Mouse (Mus musculus) layer of hippocampus, postnatal 36 days (tissue): ENCODE measurements around the gene Gm12695. TPM values are rescaled to one million over a fixed set of nuclear protein-coding genes. Genes with fewer than 3 reads are reported as not detected.

Experiments used
- DNase-seq, 2 experiments: peaks; one replicate each; pipeline ENCODE4 v3.0.0; 2022
- total RNA-seq, 2 experiments: library from RNA; stranded (reverse); gene quantifications; 2 replicates each; pipeline ENCODE4 v1.2.3; 2021

Gene Gm12695
- not detected for total RNA-seq

DNA sequence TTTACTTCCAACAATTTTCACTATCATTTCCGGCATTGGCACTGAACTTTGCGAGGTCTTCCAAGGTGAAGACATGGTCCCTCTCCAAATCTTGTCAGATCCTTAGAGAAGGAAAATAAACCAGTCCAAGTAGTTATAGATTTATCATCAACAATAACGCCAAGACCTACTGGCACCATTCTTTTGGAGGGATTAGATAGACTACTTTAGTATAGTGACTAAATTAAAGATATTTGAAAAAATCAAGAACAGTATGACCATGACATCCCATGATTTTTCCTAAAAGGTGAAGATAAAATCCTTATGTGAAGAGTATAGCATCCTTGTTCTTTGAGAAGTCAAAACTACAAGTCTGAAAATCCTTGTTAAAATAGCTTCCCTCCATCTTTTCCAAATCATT lies at the start of gene Gm12695:
Gm12695 (minus strand) TSS at position 101 of the 400 bp plus-strand sequence.
- no peak for DNase-seq

DNA sequence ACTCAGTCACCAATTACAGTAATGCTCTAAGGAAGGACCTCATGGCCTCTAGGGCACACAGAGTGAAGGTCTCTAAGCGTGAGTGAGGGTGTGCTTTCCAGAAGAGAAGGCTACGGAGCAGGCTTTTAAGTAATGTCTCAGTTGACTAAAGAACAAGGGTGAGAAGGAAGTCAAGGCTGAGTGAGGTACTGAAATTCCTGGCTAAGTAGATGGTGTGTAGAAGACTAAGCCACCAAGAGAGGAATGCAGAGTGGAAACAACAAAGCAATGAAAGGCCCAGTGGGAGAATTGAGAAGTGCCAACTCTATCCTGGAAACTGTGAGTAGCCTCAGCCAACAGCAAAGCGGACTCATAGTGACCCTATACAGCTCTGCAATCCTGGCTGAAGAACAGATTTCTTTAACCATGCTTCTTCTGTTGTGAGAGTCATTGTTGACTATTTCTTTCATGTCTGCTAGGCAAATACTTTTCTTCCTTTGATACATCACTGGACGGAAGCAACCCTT lies 40.6 kb upstream of the Gm12695 start:
- no peak for DNase-seq

DNA sequence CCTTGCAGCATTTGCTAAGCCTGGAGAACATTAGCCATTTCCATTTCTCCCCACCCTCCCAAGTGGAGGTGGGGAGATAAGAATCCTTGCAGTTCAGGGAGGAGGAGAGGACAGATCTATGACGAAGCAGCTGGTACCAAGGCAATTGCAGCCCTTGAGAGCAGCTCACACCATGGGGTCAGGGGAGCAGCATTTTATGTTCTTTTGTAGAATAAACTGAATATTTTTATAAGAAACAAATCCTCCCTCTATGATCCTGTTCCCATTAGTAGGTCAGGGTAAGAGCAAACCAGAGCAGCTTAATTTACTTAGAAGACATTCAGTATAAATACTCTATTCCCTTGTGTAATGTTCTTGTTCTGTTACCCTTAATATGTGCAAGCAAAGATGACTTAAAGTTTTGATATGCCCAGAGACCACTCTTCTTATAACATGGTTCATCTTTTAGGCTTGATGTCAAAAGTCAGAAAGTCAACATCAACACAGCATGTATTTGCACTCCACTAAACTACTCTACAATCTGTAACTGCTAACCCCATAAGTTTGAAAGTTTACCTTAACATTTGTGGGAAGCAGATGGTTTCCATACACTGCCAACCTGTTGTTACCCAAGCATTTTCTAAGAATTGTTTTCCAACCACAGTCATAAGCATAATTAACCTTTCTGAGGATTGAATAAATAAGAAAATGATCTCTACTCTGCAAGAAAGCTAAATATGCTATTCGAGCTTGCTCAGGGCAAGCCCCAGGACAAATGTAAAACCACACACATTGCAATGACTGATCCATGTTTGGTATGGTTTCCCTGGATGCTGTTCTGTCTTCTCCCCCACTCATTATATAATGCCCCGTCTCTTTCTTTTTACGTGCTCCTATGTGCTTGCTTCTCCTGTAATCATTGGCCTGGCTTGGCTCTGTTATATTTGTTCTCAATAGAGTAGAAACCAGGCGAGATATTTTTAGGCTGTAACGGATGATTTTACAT lies 22.1 kb upstream of the Gm12695 start:
- DNase-seq, result no peak

DNA sequence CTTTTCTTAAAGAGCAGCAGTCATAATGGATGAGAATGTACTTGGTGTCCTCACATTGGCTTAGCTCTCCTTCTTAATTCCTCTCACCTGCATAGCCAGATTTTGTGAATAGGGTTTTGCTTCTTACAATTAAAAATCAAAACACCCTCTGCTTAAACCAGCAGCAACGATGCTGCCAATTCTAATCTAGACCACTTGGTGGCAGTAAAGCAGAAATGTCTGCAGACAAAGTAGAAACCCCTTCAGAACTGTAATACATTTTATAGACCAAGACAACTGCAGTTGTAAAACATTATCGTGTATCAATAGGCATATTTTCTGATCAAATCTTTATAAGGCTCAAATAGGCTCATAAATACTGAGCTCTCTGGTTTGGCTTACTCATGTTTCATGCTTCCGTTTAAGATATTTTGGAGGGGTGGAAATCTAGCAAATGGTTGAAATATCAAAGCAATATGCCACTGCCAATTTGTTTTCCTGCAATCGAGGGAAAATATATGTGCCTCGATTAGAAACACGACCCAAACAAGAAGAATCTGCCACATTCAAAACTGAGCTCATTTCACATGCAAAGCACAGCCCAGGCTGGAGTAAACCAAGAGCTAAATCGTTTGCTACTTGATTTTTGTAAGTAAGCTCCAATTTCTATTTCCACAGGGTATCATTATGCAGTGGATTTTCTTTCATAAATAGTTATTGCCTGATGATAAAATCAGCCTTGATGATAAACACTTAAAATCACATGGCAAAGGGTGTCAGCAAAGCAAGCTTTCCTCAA lies 14.6 kb upstream of the Gm12695 start:
- DNase-seq, result peak in 1 of 2 experiments; percentile 34

DNA sequence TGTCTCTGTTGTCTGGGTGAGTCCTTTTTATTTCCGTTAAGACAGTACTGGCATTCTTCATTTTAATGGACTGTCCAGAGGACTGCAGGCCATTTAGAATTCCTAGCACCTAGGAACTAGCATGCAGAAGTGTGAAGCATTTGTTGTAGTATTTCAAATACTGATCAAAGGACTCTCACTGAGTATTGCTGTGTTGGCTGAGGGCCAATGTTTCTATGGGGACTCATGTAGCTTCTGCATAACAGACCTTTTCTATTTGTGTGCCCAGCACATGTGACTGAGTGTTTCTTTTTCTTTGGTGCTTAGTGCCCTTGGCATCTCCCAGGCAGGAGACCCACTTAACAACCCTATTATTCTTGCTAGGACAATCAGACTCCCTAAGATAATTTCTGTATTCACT lies 12.6 kb upstream of the Gm12695 start:
- DNase-seq, result no peak

DNA sequence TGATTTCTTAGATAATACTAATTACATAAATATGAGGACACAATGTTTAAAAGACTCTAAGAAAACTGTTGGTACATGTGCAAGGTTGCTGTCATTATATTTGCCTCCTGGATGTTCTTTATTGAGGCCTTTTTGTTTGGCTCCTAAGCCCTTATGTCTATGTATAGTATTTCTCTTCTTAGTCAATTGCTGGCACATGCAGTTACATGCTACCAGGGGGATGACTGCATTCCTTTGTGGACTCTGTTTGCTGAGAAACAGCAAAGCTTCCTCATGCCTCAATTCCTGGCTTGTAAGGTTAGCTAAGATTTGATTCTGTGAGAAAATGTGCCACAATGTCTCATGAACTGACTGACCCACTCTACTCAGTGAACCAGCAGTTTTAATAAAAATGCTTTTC lies 6.3 kb upstream of the Gm12695 start:
- DNase-seq, result no peak

DNA sequence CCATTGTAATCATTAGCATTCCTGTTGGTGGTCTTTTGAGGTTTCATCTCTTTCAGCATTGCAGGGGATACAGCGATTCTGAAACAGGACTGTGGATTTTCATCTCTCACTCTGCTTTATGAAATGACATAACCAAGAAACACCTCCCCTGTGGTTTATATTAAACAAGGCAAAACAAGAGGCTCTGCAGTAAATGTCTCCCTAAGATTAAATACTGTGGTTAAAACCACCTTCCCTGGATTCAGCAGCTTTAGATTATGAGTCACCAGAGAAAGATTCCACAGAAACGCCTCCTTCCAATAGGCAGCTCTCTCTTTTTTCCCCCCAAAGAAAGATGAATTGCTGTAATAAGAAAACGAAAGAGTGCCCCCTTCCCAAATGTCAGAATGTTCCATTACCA lies 4.9 kb upstream of the Gm12695 start:
- DNase-seq, result no peak

DNA sequence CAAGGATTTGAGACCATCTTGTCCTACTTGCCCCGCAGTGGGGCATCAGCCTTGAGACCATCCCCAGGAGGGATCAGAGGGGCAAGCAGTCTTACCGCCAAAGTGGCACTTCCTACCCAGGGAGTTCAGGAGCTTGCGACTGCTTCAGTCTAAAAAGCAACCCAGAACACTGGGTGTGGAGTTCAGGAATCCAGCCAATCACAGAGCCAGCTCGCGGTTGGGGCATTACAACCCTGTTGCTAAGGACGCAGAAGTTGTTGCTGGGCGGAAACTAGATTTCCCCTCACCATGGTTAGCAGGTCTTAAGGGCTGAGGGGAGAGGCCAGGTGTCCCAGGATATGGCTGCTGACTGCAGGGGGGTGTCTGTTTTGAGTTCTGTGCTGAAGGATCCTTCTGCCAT lies 1.6 kb upstream of the Gm12695 start:
- DNase-seq, result no peak

DNA sequence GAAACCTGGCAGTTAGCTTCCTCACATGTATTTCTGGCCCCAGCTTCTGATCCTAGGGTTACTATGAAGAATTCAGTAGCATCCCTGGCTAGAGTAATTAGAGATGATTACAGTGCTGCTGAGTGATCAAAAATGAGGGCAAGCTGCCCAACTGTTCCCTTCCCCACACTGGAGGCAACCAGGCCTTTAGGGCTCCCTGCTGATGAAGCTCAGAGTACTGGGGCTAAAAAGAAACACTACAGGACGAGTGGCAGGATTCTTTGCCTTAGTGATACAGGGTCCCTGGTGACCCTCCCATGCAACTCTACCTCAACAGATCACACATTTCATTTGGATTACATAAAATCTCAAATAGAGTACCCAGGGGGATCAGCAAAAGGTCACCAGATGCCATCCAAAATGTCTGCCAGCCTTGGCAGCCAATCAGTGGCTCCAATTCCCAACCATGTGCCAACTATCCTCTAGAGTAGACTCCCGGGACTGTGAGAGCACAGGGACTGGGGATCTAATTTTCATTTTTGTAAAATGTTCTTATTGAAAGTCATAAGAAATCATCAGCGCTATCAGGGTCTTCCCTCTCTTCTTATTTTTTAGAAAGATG lies 11.9 kb downstream of the Gm12695 start:
- DNase-seq, result no peak

DNA sequence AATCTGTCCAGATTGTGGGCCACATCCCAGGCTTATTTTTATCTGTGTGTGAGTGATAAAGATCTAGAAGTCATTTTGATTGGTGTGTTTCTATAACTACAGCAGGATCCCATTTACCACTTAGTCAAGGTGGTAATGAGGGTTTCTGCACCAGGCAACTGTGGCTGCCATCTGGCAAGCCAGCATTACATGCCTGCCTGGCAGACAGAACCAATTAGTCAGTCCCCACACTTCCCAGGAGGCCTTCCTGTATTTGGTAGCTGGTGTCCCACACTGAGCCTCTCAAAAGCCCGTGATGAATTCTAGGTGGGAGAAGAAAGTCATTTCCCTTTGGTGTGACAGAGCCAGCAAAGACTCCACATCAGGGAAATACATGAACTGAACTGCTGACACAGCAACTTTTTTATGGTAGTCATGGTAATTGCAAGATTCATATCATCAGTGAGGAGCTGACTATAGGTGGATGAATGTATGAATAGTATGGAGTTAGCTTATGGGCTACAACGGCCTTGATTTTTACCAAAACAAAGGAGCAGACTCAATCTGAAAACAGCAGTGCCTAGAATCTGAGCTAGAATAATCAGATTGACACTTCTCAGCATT lies 18.5 kb downstream of the Gm12695 start:
- peak; percentile 15 to 43 for DNase-seq

DNA sequence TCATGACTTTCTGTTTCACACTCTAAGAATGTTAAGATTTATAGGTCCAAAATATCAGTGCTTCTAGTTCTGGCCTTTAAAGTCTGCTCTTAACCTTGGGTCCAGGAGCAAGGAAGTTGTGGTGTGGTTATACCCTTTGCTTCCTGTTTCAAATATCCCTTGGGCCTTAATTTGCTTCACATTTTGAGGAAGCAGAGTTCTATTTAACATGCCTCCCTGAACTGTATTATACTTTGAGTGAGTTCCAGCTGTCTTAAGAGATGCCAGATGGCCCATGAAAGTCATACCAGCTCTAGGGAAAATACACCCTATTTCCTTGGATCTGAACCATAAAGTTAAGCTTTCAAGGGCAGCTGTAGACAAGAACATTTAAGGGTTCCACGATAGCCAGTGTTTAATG lies 33.0 kb downstream of the Gm12695 start:
- no peak for DNase-seq

DNA sequence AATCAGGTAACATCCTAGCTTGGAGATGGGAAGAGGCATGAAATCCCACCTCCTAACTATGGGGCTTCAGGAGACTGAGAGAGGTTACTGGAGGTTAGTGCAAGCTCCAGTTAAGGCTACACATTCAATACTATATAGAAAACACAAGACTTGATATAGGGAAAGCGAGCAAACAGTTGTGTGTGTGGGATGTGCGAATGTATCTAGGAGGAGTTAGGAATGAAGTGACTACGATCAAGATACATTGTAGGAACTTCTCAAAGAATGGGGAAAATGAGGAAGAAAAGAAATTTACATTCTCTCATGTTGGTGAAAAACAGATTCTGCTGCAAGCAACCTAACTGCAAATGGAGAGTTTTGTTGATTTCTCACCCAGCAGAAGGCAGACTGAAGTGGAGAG lies 44.5 kb downstream of the Gm12695 start:
- DNase-seq, result no peak

DNA sequence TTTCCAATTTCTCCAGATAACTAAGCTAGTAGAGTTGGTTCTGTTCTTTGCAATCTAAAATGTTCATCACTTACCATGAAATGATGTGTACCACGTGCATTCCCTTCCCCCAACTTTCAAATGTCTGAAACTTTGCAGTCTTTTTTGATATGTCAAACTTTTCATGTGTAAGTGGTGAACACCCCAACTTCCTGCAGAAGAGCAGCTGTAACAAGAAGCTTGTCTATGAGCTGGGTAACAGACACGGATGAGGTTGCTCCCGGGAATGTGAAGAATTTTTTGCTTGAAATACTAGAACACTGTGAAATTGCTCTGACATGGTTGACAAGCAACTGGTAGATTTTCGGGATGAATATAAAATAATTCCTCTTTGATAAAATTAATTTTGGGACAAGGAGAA lies 55.7 kb downstream of the Gm12695 start:
- DNase-seq, result no peak

DNA sequence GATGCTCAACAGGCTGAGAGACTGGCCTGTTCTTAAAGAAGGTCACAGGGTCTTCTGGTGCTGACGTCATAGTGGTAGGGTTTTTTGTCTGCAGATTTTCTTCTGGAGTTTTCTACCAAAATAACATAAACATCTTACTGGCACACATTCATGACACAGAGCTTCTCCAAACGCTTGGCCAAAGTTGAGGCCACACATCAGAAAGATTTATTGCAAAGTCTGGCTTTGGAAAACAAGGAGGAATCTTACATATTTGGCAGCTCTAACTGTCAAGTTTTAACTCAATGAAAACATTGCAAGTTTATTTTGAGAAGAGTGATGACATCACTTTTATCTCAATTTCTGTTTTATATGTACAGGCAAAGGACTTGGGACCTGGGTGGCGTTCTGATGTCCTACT lies 56.8 kb downstream of the Gm12695 start:
- DNase-seq, result no peak

DNA sequence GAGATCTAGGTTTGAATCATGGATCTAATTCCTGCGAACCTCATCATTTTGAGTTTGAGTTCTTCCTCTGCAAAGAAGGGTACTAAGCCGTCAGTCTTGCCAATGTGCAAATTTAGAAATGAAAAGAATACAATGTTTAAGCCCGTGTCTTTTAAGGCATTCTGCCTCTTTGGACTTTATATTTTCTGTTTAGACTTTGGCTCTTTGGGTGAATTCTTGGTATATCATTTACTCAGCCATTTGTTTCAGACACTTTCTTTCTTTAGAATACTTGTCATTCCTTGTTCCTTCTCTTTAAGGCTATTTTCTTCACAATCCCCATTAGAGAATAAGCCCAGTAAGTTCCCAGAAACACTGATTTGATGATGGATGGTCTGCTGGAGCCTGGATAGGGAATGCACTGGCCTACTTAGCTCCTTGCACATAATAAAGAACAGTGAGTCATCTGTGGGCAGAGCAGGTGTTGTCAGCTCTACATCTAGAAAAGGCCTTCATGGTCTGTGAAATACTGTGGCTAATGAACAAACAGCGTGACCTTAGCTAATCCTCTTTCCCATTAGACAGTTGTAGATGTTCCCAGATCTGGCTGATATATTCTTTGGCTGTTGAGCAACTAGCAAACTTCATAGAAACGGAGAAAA lies 59.5 kb downstream of the Gm12695 start:
- no peak for DNase-seq

DNA sequence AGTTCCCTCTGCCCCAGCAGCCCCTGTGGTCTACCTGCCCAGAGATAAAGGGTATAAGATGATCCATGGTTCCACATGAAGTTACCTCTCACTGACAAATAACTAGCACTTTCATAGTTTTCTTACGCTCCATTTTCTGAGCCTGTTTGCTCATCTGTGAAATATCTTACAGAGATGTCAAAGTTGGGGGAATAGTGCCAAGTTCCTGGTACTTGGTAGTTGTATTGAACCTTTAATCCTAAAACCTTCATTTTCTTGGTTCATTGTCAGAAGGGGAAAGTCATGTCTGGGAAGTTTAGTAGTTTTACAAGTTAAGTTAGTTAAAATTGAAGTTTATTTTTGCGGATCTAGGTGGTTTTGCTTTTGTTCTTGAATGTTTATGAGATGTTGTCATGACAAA lies 62.7 kb downstream of the Gm12695 start:
- no peak for DNase-seq

DNA sequence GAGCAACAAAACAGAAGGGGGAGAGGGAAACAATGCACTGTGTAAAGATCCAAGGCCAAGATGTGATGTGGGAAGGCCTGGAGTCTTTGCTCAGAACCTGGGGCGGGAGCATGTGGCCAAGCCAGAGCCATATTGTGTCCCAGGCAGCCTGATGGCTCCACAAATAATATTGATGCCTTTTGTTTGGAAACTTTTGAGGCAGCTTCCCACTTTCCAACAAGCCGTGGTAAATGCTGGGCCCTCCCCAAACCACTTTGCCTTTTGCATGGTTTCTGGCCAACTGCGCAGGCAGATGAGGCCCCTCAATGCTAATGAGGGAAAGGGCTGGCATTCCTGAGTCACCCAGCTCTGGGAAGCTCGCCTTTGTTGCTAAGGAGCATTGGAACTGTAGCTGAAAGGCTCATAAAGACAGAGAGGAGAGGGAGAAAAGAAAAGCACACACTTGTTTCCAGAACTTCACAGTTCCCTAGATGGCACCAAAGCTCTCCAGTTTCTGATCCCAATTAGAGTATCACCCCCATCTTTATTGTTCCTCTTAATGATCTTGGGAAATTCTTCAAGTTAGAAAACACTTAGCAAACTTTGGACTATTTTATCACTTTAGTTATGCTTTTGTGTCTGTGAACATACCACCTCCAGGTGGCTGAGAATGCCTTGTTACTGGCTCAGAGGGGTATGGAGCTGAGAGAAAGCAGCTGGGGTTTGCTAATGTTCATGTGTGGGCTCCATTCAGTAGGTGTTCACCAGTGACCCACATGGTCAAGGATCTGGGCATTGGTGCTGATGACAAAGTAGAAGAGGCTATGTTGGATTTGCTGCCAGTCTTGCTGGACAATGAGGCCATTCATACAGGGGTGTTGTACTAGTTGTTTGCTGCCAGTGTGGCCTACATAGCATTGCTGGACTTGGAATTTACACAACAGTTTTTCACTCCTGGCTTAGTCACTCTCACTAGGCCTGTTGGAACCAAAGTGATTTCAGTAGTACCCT lies 65.7 kb downstream of the Gm12695 start:
- DNase-seq, result peak; percentile 59 to 73

DNA sequence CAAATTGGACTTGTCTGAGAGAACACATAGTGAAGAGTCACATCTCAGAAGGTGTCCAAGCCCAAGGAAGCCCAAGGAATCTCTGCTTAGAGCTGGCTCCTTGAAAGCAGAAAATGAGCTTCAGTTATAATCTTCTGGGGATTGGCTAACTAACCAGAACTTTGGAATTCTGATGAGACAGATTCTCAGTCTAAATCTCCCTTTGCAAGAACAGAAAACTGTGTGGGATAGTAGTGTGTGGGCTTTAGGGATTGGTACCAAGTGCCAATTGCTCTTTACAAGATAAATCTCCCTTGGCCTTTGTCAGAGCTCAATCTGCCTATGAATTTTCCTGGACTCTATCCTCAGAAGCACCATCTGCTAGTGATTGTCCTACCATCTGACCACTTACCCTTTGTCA lies 66.5 kb downstream of the Gm12695 start:
- no peak for DNase-seq

DNA sequence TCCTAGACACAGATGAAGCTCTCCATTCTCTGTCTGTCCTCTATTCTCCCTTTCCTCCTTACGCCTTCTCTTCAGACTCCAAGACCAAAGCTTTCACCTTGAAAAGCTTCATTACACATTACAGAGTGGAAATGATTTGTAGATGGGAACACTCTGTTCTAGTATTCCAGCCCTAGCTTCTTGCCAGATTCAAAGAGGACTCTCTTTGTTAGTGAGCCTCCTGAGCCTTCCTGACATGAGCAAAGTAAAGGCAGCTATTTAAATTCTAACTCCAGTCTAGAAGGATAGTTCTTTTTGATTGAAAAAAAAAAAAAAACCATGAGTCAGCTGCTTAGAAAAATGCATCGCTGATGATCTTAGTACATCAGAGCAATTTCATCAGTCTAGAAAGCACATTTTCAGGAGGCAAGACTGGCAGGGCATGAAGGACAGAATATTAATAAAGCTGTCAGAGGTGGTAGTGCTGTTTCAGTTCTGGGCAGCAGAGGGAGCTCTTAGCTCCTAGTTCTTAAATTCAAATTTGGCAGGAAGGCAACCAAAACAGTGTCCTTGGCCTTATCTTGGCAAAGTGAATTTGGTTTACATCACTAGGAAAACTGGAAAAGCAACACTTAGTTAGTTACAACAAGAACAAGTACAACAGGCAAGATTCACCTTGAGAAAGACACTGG lies 79.6 kb downstream of the Gm12695 start:
- DNase-seq, result peak; percentile 43 to 51

DNA sequence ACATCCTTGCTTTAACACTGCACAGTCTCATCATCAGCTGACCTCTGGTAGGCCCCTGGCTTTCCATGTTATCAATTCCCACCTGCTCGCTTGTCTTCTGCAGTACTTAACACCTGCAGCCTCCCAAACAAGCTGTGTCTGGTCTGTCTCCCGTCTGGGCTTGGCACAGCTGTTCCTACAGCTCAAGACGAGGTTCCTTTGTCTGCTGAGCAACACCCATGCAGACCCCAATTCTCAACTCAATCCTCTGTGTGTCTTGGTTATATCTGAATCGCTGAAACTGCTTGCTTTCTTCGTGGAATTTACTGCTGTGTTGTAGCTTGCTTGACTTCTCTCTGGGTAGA lies 86.8 kb downstream of the Gm12695 start:
- no peak for DNase-seq
